Mouse (Mus musculus) E14TG2a.4 (cell line): ENCODE results near the gene Nisch.
A peak's percentile ranks its signal among the peaks of the same experiment; 100 is the strongest.

ENCODE experiments used
- H3K27me3 ChIP-seq: 2 replicates; pipeline ENCODE4 v1.6.1; 2014; ENCODE audit warnings: low read length, control low read depth; ENCODE audit not compliant: insufficient read depth
- H3K36me3 ChIP-seq: 2 replicates; pipeline ENCODE4 v1.6.1; 2014; ENCODE audit warnings: low read length, control low read depth; ENCODE audit not compliant: insufficient read depth
- H3K4me1 ChIP-seq: replicated peaks from 2 replicates; pipeline ENCODE4 v1.6.1; 2014; ENCODE audit warnings: low read depth, low read length, control low read depth
- H3K4me3 ChIP-seq: replicated peaks from 2 replicates; pipeline ENCODE4 v1.5.1; 2014; ENCODE audit warnings: mild to moderate bottlenecking, low read length
- H3K9me3 ChIP-seq: 2 replicates; pipeline ENCODE4 v1.6.1; 2014; ENCODE audit warnings: low read length, control low read depth
- CTCF ChIP-seq: conservative IDR thresholded peaks from 2 replicates; pipeline ENCODE4 v1.5.1; 2014; ENCODE audit warnings: low read length
- NANOG ChIP-seq: IDR thresholded peaks from 2 replicates; pipeline ENCODE4 v1.6.1; 2014; ENCODE audit warnings: borderline replicate concordance, low read length, mixed read lengths
- POU5F1 ChIP-seq: IDR thresholded peaks from 2 replicates; pipeline ENCODE4 v1.6.1; 2014; ENCODE audit warnings: low read length, borderline replicate concordance

Nisch gene

DNA sequence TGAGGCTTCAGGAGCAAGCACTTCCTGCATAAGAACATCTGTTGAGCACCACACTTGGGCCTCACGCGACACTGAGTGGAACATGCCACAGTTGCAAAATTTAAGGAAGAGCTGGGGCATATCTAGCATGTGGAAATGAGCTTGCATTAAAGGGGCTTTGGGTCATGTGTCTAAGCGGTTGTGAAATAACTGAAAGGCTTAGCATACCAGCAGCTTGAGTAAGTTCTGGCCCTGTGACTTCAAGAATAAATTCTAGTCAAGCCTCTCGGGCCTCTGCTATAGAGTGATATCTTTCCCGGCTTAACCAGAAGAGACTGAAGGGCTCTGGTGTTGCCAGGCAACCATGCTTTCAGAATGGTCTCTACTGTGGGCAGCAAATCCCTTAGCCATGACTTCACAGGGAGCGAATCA, 28.0 kb downstream of the Nisch start:
- no peak for TF ChIP-seq CTCF
- TF ChIP-seq POU5F1: no peak
- no peak for TF ChIP-seq NANOG
- Histone ChIP-seq H3K9me3 (no peaks in the 10 kb centered on the region), H3K36me3 (peaks cover 100% of the 10 kb centered on the region)

DNA sequence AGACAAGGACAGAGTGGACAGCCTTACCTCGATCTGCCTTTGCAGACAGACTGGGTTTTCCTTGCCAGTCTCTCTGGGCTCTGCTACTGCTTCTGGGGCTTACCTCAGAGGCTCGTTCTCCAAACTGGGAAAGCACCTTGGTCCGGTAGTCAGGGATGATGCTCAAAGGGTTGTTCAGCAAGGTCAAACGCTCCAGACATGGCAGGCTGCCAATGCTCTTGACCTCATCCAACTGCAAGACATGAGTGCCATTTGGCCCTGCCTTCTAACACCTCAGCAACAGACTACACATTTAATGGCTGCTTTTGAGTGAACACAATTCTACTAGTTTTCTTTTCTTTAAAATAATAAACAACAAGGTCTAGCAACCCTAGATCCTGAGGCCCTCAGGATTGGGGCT, 30.1 kb downstream of the Nisch start:
- Histone ChIP-seq H3K9me3 (no peaks in the 10 kb centered on the region), H3K4me3 (no peak overlapping the region), H3K36me3 (peaks cover 100% of the 10 kb centered on the region), H3K27me3 (no peaks in the 10 kb centered on the region), H3K4me1 (peaks cover 14% of the 10 kb centered on the region)
- TF ChIP-seq NANOG (no peak), CTCF (no peak), POU5F1 (no peak)

More for the DNA sequence above, 28.0 kb downstream of the Nisch start:
- H3K4me1 ChIP-seq: peaks cover 14% of the 10 kb centered on the region
- no peaks in the 10 kb centered on the region for H3K27me3 ChIP-seq
- no peak overlapping the region for H3K4me3 ChIP-seq

DNA sequence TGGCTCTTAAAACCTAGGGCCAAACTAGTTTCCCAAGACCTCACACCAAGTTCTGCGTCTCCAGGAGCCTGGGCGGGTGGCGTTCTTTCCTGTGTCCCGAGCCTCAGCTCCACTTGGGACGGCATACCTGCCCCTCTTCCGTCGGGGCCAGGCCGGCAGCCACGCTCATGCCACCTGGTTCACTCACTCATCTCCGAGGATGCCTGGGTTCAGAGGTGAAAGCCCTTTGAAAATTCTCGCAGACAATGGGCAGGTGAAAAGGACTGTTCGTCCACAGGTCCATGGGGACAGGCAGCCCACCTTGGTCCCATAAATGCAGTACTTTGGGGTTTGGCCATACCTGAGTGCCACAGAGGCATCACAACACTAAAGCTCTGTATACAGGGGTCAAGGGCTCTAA, 32.6 kb downstream of the Nisch start:
- H3K36me3 ChIP-seq: peaks cover 100% of the 10 kb centered on the region
- H3K4me1 ChIP-seq: peaks cover 24% of the 10 kb centered on the region
- no peak overlapping the region for H3K4me3 ChIP-seq
- TF ChIP-seq NANOG (no peak), CTCF (no peak), POU5F1 (no peak)
- no peaks in the 10 kb centered on the region for H3K9me3 ChIP-seq
- H3K27me3 ChIP-seq: no peaks in the 10 kb centered on the region

DNA sequence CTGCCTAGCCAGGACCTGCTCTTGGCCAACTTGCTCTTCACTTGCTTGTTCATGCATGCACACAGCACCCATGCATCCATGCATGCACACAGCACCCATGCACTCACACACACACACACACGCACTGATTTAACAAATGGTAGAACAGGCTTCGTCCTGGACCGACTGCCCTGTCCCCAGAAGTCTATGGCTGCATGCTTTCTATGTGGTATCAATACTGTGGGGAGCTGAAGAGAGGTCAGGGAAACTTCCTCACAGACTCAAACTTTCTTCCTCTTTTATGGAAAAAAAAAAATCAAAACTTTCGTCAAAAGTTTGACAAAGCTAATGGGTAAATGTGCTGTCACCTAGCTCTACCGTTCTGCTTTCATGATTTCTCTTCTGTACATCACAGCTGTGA, 33.2 kb downstream of the Nisch start:
- no peaks in the 10 kb centered on the region for H3K27me3 ChIP-seq

DNA sequence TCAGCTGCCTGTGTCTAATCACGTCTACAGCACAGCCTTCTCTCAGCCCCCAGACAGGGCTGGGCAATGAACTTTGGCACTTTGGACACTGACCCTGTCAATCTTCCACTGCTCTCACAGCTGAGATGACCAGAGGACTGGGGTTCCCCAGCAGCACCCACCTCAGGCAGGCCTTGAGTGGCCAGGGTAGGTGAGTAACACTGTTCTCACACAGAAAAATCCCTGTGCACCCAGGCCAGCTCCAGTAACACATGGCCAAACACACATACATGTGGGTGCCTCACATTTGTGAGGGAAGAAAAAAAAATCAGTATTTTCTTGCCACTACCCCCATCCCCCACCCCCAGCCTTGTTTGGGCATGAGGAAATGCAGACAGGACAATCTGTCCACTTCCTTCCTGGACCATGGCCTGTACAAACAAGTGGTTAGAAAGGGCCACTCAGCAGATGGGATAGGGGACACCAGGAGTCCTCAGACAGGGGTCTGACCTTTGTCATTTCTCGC, 33.9 kb downstream of the Nisch start:
- Histone ChIP-seq H3K4me3 (no peak overlapping the region), H3K36me3 (peaks cover 98% of the 10 kb centered on the region), H3K9me3 (no peaks in the 10 kb centered on the region), H3K4me1 (peaks cover 26% of the 10 kb centered on the region), H3K27me3 (no peaks in the 10 kb centered on the region)
- no peak for TF ChIP-seq CTCF
- no peak for TF ChIP-seq POU5F1
- TF ChIP-seq NANOG: no peak

More for the DNA sequence above, 33.2 kb downstream of the Nisch start:
- peaks cover 100% of the 10 kb centered on the region for H3K36me3 ChIP-seq
- no peaks in the 10 kb centered on the region for H3K9me3 ChIP-seq
- H3K4me3 ChIP-seq: no peak overlapping the region
- TF ChIP-seq CTCF (no peak), POU5F1 (no peak), NANOG (no peak)
- peaks cover 24% of the 10 kb centered on the region for H3K4me1 ChIP-seq

DNA sequence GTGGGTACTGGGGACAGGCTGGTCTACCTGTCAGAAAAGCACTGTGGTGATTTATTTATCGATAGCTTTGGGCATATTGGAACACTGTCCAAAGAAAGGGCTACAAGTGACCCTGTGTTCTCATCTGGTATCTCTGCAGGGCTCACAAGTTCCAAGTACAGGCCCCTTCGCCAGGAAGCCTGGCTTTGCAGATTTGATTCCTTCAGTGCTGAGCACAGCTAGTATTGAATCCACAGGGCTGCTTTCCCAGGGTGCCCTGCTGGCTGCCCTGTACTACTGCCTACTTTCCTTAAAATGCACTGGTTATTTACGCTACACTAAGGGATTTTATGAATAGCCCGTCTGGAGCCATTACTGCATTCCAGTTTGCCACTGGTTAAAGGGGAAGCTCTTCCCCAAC, 35.2 kb downstream of the Nisch start:
- Histone ChIP-seq H3K4me1 (peaks cover 39% of the 10 kb centered on the region), H3K4me3 (no peak overlapping the region), H3K36me3 (peaks cover 98% of the 10 kb centered on the region), H3K27me3 (no peaks in the 10 kb centered on the region), H3K9me3 (no peaks in the 10 kb centered on the region)
- no peak for TF ChIP-seq POU5F1
- no peak for TF ChIP-seq CTCF
- no peak for TF ChIP-seq NANOG

DNA sequence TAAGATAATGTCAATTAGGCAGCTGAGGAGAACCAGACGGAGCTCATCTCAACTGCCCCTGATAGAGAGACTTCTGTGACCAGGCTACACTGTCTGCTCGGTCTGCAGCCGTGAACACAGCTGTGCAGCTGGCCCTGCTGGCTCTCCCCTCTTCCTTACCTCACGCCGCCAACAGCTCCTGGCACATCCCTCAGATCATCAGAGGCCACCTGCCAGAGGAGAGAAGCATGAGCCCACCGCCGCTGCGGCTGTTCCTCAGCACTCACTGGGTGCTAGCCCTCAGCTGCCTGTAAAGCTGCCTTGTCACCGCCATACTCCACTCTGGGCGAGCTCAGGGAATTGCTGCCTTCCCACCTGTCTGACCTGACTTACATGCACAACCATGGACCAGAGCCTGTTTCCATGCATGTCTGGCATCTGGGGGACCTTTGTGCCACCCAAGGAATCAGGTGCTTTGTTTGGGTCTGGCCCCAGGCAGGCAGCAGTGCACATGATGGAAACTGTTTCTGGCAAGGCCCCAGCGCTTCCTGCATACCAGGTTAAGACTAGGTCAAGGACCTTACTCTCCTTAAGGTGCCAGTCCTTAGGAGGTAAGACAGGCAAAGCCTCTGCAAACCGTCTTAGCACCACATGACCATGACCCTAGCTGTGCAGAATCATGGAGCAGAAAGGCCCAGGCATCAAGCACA, 36.9 kb downstream of the Nisch start:
- TF ChIP-seq CTCF: no peak
- TF ChIP-seq NANOG: no peak
- TF ChIP-seq POU5F1: no peak
- Histone ChIP-seq H3K4me1 (peaks cover 43% of the 10 kb centered on the region), H3K9me3 (no peaks in the 10 kb centered on the region), H3K4me3 (no peak overlapping the region), H3K36me3 (peaks cover 98% of the 10 kb centered on the region), H3K27me3 (no peaks in the 10 kb centered on the region)

DNA sequence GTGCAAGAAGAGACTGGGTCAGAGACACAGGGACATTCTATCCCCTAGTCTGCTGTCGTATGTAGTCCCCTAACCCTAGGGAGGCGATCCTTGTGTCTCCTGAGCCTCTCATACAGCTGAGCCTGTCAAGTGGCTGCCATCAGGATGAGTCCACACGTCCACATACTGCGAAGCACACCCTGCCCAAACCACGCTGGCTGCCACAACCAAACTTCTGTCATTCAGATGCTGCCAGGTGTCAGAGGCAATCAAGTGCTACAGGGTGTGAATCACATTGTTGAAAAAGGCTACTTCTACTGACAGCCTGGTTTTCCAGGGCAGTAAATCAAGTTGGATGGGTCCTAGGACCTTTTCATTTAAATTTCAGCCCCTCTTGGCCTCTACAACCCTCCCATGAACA, 39.0 kb downstream of the Nisch start:
- H3K9me3 ChIP-seq: no peaks in the 10 kb centered on the region
- peak overlapping the region; percentile 69 for H3K4me3 ChIP-seq
- TF ChIP-seq NANOG (no peak), POU5F1 (no peak), CTCF (no peak)
- peaks cover 98% of the 10 kb centered on the region for H3K36me3 ChIP-seq
- no peaks in the 10 kb centered on the region for H3K27me3 ChIP-seq
- peaks cover 58% of the 10 kb centered on the region for H3K4me1 ChIP-seq
